Mouse (Mus musculus) heart, postnatal 36 days (tissue): ENCODE data around the gene Tmem200a. TPM values are rescaled to one million over a fixed set of nuclear protein-coding genes. Genes with fewer than 3 reads are reported as not detected.
A peak's percentile ranks its signal among the peaks of the same experiment; 100 is the strongest.

ENCODE experiments used
- DNase-seq, 2 experiments: peaks; one replicate each; pipeline ENCODE4 v3.0.0; 2021 to 2022
- intact Hi-C: fragments of 180-260 bp; cut with DNase I; formaldehyde crosslinking; loops from one replicate; pipeline ENCODE4 v1.15.1; 2025
- total RNA-seq, 2 experiments: library from RNA; stranded (reverse); gene quantifications; 2 replicates each; pipeline ENCODE4 v1.2.3; 2021

The Tmem200a gene
- total RNA-seq, 2 experiments from 2014 or later: not detected

- intact Hi-C loops: no loop called here
- DNase-seq: no peak
Observed at GRCm38 (mm10) chr10:25999291-25999930, 79.4 kb downstream of the Tmem200a start.

DNA sequence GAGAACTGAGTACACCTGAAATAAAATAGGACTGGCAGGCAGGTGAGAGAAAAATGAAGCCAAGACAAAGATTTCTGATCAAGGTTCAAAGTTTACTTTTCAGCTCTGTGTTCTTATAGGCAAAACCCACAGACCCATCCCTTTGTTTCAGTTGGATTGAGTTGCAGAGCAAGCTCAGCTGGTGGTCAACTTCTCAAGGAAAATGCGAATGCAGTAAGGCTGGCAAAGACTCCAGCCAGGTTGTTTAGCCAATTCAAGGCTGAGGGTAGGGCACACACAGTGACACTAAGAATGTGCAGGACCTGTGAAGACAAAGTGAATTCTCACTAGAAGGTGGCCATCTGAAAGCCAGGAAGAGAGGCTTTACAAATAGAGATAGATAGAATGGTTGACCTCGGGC is 94.8 kb downstream of the Tmem200a start:
- no peak for DNase-seq
- intact Hi-C loops: no loop called here

- no peak for DNase-seq
- intact Hi-C loops: no loop called here
Observed at GRCm38 (mm10) chr10:25982617-25983016, 96.2 kb downstream of the Tmem200a start.

- DNase-seq: no peak
- intact Hi-C loops: no loop called here
Observed at GRCm38 (mm10) chr10:25962863-25963262, 116.0 kb downstream of the Tmem200a start.

DNA sequence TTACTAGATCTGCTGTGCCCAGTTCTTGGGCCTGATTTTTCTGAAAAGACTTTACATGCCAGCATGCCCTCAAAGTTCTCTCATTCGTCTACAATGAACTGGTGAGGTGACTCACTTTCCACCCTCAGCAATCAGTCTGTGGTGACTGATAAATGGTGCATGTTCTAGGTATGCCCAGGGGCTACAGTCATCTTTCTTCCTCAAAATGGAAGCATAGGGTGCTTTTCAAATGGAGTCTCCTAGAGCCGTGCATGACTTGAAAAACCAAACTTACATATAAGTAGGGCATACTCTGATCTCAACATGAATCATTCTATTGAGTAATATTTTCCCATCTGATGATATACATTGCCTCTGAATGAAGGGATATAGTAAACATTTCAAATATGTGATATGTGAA is 117.8 kb downstream of the Tmem200a start:
- intact Hi-C loops: no loop called here
- DNase-seq: no peak

GRCm38 (mm10) chr10:25958762-25959753 is 119.8 kb downstream of the Tmem200a start:
- intact Hi-C loops: no loop called here
- no peak for DNase-seq

DNA sequence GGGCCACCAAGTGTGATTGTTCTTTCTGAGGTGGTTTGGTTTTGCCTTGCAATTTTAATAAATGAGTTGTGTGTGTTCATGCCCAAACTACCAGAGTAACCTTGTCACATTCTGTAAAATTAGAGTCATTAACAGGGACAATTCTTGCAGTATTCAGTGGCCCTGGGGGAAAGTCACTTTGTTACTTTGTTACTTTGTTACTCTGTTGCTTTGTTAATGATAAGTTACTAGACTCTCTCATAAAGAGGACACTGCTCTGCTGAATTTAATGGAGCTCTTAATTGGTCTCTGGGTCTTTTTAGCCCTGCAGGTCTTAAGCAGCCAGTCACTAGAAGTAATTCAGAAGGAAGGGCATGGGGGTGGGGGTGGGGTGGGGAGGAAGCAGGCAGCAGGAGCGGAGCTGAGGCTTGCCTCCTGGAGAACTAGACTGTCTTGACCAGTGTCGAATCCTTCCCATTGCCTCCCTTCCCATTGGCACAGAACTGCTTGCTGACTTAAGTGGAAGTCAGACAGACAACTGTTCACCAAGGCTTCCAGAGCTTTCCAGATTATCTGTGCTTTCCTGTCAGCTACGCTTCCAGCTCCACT is 124.1 kb downstream of the Tmem200a start:
- intact Hi-C loops: no loop called here

DNA sequence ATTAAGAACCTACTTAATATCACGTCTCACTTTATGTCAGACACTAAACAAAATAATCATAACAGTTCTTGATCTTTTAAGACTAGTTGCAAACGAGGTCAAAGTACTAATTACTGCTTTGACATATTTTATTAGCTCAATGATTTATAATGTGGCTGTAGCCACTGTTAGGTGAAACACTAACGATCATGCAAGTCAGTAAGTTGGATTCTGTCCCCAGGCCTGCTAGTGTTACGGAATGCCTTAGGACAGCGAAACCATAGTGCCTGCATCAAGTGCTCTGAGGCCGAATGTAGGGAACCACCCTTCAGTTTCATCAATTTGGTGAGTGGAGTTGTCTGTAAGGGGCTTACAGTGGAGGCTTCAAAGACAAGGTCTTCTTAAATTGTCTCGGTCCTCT is 126.0 kb downstream of the Tmem200a start:
- DNase-seq: no peak
- intact Hi-C loops: no loop called here

More for the DNA sequence above, 124.1 kb downstream of the Tmem200a start:
- no peak for DNase-seq

DNA sequence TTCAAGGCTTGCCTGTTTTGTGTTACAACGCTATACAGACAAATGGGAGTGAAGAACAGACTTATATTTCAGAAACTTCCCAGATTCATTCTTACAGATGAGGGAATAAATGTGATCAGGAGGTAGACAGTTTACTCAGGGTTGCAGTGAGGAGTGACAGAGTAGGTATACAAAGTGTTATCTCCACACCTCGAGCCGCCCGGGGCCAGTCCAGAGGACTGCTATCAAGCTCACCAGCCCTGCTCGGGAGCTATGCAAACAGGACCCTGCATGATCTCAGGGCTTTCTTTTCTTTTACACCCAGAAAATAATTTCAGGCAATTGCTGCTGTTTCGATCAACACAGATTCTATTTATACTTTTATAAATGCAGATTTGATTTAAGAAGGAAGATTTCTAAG is 126.7 kb downstream of the Tmem200a start:
- intact Hi-C loops: no loop called here
- no peak for DNase-seq

GRCm38 (mm10) chr10:25945866-25946265 is 133.0 kb downstream of the Tmem200a start:
- no peak for DNase-seq
- intact Hi-C loops: no loop called here

- no peak for DNase-seq
- intact Hi-C loops: no loop called here
Observed at GRCm38 (mm10) chr10:25944641-25945040, 134.2 kb downstream of the Tmem200a start.

DNA sequence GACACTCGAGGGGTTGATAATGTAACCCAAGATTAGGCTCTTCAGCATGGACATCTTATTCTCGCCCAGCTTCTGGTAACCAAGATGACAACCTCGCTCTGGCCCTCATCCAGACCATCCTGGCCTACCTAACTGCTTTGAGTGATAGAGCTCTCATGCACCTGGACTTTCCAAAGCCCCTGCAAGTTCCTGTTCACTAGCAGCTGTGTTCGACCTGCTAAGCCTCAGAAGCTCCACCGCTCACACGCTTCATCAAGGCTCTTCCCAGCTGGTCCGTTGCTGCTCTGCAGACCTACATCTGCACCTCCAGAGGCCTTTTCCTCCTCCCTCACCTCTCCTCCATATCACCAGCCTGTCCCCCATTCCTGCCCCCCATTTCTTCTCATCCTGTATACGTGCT is 147.1 kb downstream of the Tmem200a start:
- DNase-seq: no peak
- intact Hi-C loops: no loop called here

DNA sequence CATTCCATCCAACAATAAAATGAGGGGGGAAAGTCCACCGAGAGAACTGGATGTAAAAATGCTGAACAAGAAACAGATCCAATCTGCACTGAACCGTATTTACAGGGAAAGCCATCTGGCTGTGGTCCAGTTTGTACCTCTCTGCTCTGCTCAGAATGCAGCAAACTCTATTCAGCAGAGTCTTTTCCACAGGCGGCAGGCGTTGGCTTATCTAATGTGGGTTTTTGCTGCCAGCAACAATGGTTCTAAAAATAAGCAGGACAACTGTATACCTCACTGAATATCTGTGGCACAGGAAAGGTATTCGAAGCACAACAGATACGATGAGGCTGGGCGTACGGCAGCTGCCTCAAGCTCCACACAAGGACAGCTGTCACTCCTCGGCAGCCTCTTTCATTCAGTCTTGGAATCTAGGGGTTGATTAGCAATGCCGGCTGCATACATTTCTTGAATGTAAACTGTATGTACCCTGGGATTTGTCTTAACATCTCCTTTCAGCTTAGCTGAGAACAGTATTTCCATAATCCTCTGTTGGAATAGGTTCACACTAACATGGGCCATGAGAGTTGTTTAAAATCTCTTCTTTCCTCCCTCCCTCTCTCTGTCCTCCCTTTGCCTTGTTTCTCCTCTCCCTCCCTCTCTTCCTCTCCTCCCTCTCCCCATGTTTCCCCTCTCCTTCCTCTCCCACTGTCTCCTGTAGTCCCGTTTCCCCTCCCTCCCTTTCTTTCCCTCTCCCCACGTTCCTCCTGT is 149.3 kb downstream of the Tmem200a start:
- peak in 1 of 2 experiments; percentile 2 for DNase-seq
- intact Hi-C loops: no loop called here

- no peak for DNase-seq
- intact Hi-C loops: no loop called here
Observed at GRCm38 (mm10) chr10:25928861-25929368, 149.9 kb downstream of the Tmem200a start.

DNA sequence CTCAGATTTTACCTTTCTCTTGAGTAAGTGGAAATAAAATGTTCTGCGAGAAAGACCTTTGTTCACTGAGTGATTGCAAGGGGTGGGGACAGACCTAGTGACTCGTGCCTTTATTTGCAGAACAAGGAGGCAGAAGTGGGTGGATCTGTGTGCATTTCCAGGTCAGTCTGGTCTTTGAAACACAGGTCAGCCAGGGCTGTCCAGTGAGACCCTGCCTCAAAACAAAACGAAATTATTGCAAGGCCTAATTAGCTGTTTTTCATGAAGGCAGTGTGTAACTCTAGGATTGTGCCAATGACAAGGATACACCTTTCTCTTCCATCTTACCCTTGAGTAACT is 150.4 kb downstream of the Tmem200a start:
- intact Hi-C loops: no loop called here
- DNase-seq: no peak

- intact Hi-C loops: no loop called here
- DNase-seq: no peak
Observed at GRCm38 (mm10) chr10:25927553-25928447, 151.1 kb downstream of the Tmem200a start.

DNA sequence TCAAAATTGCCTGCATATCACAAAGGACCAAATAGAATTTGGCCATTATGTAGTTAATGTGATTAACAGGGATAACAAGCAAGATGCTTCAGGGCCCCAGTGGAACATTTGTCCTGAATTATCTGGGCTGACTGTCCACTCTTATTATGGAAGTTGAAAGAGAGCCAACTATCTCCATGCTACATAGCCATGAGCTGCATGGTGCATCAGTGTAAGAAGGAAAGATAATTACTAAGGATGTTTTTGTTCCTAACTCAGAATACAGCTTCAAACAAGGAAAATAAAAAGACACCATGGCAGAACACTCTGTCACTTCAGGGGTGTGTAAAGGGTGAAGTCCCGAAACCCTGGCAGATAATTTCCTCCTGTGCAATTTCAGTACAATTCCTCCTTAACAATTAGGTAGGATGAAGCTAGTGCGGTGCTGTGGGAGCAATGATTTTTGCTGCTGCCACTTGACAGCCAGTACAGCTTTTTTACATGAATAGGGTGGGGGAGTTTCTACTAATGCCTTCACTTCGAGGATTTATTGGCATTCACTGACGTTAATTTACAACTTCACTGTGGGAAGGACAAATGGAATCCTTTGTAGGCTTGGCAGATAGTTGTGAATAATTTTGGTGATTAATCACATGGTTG is 158.1 kb downstream of the Tmem200a start:
- intact Hi-C loops: no loop called here
- DNase-seq: no peak

- intact Hi-C loops: no loop called here
- no peak for DNase-seq
Observed at GRCm38 (mm10) chr10:25918103-25918502, 160.7 kb downstream of the Tmem200a start.

DNA sequence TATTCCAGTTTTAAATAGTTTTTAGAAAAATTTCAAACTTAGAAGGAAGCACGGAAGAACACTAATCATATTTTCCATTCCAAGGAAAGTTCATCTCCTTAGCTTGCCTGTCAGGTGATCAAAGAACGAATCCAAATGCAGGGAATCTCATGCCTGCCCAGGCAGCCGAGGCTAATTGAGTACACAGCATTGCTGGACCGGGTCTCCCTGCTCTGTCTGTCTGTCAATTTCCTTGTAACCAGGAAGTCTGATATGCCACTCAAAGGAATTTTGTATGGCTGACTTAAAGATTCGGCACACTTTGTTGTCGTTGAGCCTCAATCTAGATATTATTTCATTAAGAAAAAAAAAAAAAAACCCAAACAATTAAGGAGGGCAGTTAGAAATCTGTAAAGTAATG is 168.6 kb downstream of the Tmem200a start:
- DNase-seq: no peak
- intact Hi-C loops: no loop called here
